Mouse (Mus musculus) erythroblast, embryonic 14.5 days (primary cell): ENCODE data around the gene Fstl3. TPM values are rescaled to one million over a fixed set of nuclear protein-coding genes. Genes with fewer than 3 reads are reported as not detected.
A peak's percentile ranks its signal among the peaks of the same experiment; 100 is the strongest.
"Not testable (repeated sequence)": the region's sequence is repeated elsewhere in the genome, so short reads cannot be mapped to it uniquely, and the experiment has no call there.

Experiments used
- H3K27me3 ChIP-seq: 2 replicates; pipeline ENCODE4 v1.6.1; 2012; ENCODE audit warnings: inconsistent platforms; ENCODE audit not compliant: control insufficient read depth
- H3K36me3 ChIP-seq: 2 replicates; pipeline ENCODE4 v1.6.1; 2012; ENCODE audit warnings: mild to moderate bottlenecking, inconsistent platforms; ENCODE audit not compliant: control insufficient read depth
- H3K4me1 ChIP-seq: 2 replicates; pipeline ENCODE4 v1.6.1; 2012; ENCODE audit warnings: inconsistent platforms; ENCODE audit not compliant: control insufficient read depth
- H3K4me3 ChIP-seq: replicated peaks from 2 replicates; pipeline ENCODE3; 2012; ENCODE audit warnings: moderate library complexity, mild to moderate bottlenecking, inconsistent platforms
- H3K9me3 ChIP-seq: 2 replicates; pipeline ENCODE4 v1.6.1; 2012; ENCODE audit warnings: low read length, inconsistent platforms, mixed read lengths; ENCODE audit not compliant: control insufficient read depth
- GATA1 ChIP-seq: IDR thresholded peaks from 2 replicates; pipeline ENCODE4 v1.6.1; 2012; ENCODE audit warnings: low read length, inconsistent platforms, mixed read lengths
- TAL1 ChIP-seq: IDR thresholded peaks from 3 replicates; pipeline ENCODE4 v1.6.1; 2012; ENCODE audit warnings: low read length, inconsistent platforms, mixed read lengths
- polyA plus RNA-seq: library from polyadenylated mRNA; stranded (reverse); fragments of >175 nt; gene quantifications from 2 replicates; pipeline ENCODE4 v1.2.3, GENCODE M21; 2012

Gene Fstl3
- polyA plus RNA-seq, 1 experiment, result 0.02 TPM

DNA sequence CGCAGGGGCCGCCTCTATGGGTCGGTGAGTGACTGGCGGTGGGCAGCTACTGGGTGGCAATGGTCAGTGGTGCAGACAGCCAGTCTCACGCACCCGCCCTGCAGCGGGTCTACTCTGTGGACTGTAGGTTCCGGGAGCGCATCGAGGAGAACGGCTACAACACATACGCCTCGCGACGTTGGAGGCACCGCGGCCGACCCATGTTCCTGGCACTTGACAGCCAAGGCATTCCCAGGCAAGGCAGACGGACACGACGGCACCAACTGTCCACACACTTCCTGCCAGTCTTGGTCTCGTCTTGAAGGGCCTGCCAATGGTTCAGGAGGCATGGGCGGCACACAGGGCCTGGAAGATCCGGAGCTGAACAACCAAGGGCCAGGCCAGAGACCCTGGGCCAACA lies 20.4 kb upstream of the Fstl3 start:
- Histone ChIP-seq H3K36me3 (peaks cover 59% of the 10 kb centered on the region), H3K4me3 (no peak overlapping the region)

GRCm38 (mm10) chr10:79759675-79760074 lies 17.4 kb upstream of the Fstl3 start:
- H3K4me1 ChIP-seq, result peaks cover 29% of the 10 kb centered on the region
- H3K9me3 ChIP-seq, H3K27me3 ChIP-seq, H3K4me3 ChIP-seq: not testable (repeated sequence)
- peaks cover 87% of the 10 kb centered on the region for H3K36me3 ChIP-seq

More for the DNA sequence above, 20.4 kb upstream of the Fstl3 start:
- Histone ChIP-seq H3K27me3 (peaks cover 3% of the 10 kb centered on the region), H3K4me1 (peaks cover 13% of the 10 kb centered on the region), H3K9me3 (no peaks in the 10 kb centered on the region)
- TF ChIP-seq TAL1 (no peak), GATA1 (no peak)

DNA sequence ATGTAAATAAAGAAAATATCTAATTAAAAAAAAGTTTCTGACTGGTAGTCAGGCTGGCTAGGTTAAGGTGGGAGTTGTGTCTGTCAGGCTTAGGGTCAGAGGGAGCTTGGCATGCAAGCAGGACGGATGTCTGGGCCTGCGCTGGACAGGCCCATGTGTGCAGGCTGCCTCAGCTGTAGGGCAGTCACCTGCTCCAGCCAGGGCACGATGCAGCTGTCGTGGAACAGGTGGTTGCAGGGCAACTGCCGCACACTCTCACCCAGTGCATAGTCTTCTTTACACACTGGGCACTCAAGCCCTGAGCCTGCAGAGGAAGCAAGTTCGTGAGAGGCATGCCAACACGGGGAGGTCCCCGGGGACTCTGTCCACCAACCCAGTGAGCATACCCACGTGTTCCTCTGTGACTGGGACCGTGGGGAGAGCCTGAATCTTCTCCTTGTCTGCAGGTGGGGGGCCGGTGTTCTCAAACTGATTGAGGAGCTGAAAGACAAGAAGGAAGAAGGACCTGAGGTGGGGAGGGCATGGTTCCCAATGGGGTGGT lies 16.4 kb upstream of the Fstl3 start:
- peaks cover 94% of the 10 kb centered on the region for H3K36me3 ChIP-seq
- TF ChIP-seq GATA1 (no peak), TAL1 (no peak)
- H3K27me3 ChIP-seq, result no peaks in the 10 kb centered on the region
- peaks cover 29% of the 10 kb centered on the region for H3K4me1 ChIP-seq
- H3K9me3 ChIP-seq, result no peaks in the 10 kb centered on the region
- no peak overlapping the region for H3K4me3 ChIP-seq

DNA sequence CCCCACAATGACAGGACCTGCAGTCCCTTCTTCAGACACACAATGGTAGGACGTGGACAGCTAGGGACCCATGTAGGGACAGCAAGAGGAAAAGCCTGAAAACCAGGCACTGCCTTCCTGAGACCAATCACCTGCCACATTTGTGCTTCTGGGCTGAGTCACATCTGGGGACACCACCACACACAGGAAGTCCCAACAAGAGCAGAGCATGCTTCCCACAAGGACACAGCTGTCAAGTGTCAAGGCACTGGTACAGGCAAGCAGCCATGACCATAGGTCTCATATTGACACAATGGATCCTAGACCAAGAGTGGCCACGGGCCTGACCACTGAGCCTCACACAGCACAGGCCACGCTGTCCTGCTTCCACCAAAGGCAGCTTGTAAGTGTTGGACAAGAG lies 14.2 kb upstream of the Fstl3 start:
- Histone ChIP-seq H3K27me3 (no peaks in the 10 kb centered on the region), H3K4me1 (peaks cover 46% of the 10 kb centered on the region), H3K36me3 (peaks cover 74% of the 10 kb centered on the region), H3K9me3 (no peaks in the 10 kb centered on the region), H3K4me3 (no peak overlapping the region)
- TF ChIP-seq TAL1, result no peak
- TF ChIP-seq GATA1, result no peak

DNA sequence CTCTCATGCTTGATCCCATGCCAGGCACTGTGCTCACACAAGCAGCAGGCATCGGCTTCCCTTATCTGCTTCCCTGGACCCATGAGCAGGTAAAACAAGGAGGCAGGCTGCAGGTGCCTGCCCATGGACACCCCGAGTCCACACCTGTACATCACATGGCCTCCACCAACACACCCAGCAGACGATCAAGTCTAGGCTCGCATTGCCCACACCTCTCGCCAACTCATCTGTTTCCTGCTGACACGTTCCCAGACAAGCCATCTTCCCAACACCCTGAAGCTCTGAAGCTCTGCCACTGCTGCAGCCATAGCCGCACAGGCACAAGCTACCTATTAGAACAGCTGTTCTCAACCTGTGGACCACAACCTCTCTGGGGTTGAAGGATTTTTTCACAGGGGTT lies 12.8 kb upstream of the Fstl3 start:
- H3K4me3 ChIP-seq, result no peak overlapping the region
- H3K36me3 ChIP-seq, result peaks cover 60% of the 10 kb centered on the region
- H3K9me3 ChIP-seq, result no peaks in the 10 kb centered on the region
- H3K27me3 ChIP-seq, result no peaks in the 10 kb centered on the region
- H3K4me1 ChIP-seq, result peaks cover 54% of the 10 kb centered on the region
- no peak for TF ChIP-seq GATA1
- TF ChIP-seq TAL1, result no peak

GRCm38 (mm10) chr10:79765228-79765745 lies 11.8 kb upstream of the Fstl3 start:
- peaks cover 51% of the 10 kb centered on the region for H3K36me3 ChIP-seq
- H3K9me3 ChIP-seq, result no peaks in the 10 kb centered on the region
- H3K4me1 ChIP-seq, result peaks cover 54% of the 10 kb centered on the region
- no peaks in the 10 kb centered on the region for H3K27me3 ChIP-seq
- TF ChIP-seq GATA1 (no peak), TAL1 (no peak)
- peak overlapping the region; percentile 78 for H3K4me3 ChIP-seq

DNA sequence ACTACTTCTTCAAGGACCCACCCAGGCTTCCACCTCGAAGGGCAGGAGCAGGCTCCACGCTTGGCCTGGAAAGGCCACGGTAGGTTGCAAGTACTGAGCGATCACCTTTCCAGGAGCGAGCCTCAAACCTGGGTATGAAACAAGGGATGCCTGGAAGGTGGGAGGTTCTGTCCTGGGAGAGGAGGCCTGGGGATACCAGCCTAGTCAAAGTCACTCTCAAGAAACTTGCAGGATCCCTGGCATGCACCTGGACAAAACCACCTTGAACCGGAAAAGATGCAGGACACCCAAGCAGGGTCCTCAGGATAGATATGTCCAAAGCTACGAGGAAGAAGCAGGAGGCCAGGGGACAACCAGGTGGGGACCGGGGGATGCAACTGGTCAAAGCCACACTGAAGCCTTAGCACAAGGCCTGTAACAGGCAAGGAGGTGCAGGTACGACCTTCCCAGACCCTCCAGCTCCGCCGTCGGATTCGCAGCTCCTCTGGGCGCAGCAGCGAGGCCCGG lies 11.0 kb upstream of the Fstl3 start:
- TF ChIP-seq GATA1, result no peak
- no peak for TF ChIP-seq TAL1
- peak overlapping the region; percentile 78 for H3K4me3 ChIP-seq
- H3K4me1 ChIP-seq, result peaks cover 54% of the 10 kb centered on the region
- H3K36me3 ChIP-seq, result peaks cover 44% of the 10 kb centered on the region
- peaks cover 5% of the 10 kb centered on the region for H3K27me3 ChIP-seq
- no peaks in the 10 kb centered on the region for H3K9me3 ChIP-seq

DNA sequence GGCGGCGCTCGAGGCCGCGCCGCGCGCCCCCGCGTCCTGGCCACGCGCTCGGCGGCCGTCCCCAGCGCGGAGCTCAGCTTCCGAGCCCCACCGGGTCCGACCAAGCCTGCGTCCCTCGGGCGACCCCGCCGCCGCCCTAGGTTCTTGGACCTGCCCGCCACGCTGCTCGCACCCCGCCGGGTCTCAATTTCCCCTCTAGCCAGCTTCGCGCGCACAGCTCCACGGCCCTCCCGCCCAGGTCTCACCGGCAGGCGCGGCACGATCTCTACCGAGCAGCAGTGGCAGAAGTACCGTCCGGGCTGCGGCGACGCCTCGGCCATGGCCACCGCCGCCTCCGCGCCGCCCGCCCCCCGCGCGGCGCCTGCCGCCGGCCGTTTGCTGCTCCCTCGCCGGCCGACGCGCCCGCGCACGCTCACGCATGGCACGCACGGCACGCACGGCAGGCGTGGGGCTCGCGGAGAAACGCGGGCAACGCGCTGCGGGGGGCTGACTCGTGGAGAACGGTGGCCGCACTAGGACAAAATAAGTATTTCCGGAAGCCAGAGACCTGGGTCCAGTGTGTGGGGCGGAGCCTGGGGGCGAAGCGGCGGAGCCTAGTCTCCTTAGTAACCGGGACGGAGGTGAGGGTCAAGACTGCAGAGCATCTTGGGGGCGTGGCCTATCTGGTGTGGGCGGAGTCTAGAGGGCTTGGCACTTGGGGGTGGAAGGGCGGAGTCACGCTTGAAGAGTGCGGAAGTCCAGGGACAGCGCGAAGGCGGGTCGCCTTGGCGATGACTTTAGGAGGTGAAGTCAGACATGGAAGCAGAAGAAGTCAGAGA lies 10.4 kb upstream of the Fstl3 start, which contains the start of gene Rnf126:
Rnf126 (minus strand) TSS at position 445 of the 818 bp plus-strand sequence.
- H3K9me3 ChIP-seq, result no peaks in the 10 kb centered on the region
- H3K27me3 ChIP-seq, result peaks cover 5% of the 10 kb centered on the region
- H3K36me3 ChIP-seq, result peaks cover 37% of the 10 kb centered on the region
- TF ChIP-seq TAL1, result no peak
- no peak for TF ChIP-seq GATA1
- H3K4me3 ChIP-seq, result peak within 1 kb of the TSS; percentile 78
- H3K4me1 ChIP-seq, result peaks cover 54% of the 10 kb centered on the region
